ENCODE assay signal across 26 mouse cellular contexts in the genomic region with DNA sequence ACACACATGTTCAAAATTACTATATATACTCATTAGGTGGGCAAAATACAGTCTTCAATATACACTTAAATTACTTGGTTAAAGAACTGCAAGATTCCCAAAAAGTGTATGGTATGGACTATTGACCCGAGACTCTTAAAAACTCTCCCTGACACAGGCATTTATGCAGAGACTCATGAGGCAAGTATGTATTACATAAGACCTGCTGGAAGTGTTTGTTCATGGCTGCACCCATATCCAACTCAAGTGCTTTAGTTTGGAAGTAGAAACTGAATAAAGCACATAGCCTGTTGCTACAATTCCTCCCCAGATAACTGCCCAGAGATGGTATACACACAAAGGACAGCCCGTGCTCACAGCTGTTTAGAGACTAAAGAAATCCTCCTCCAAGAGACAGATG.
DNase-seq lines count a peak whose midpoint lies in the region; ATAC-seq lines count a peak whose summit lies in the region.
"Had no signal": no experiment of that assay in that cellular context is flagged by ENCODE, and none has a peak within 500 bp of the region (broad histone marks: within the 10 kb centered on the region; RNA-seq: fewer than 3 reads in every experiment).

No protein-coding gene starts in this region.

- no peak overlapping the region for H3K9ac ChIP-seq in lung, embryonic 15.5 days
- no peak overlapping the region for H3K9ac ChIP-seq in heart, embryonic 12.5 days
- H3K9ac ChIP-seq: embryonic facial prominence, embryonic 12.5 days; embryonic facial prominence, embryonic 15.5 days; forebrain, postnatal 0 days; heart, embryonic 15.5 days; hindbrain, embryonic 13.5 days had no signal

- H3K27ac ChIP-seq in lung, embryonic 15.5 days = peak overlapping the region; percentile 55
- H3K27ac ChIP-seq in heart, embryonic 12.5 days (ENCODE audit: poor library complexity, severe bottlenecking) = no peak overlapping the region
- H3K27ac ChIP-seq: embryonic facial prominence, embryonic 12.5 days; embryonic facial prominence, embryonic 15.5 days; gastrocnemius, adult 2 months; heart, embryonic 15.5 days; hindbrain, embryonic 10.5 days; hindbrain, embryonic 13.5 days had no signal

- no peak overlapping the region for H3K4me2 ChIP-seq in lung, embryonic 15.5 days
- H3K4me2 ChIP-seq in heart, embryonic 12.5 days = no peak overlapping the region
- H3K4me2 ChIP-seq: embryonic facial prominence, embryonic 12.5 days; embryonic facial prominence, embryonic 15.5 days; heart, embryonic 11.5 days; heart, embryonic 15.5 days; hindbrain, embryonic 13.5 days had no signal

- 66% methylated on average over 2 of the region's 2 CpGs for WGBS in lung, embryonic 15.5 days
- WGBS in heart, embryonic 12.5 days = 88% methylated on average over 2 of the region's 2 CpGs

- 0 out of 2 replicates have a peak, but pooled peaks cover 4% of the 10 kb centered on the region for H3K36me3 ChIP-seq in lung, embryonic 15.5 days
- peaks cover 36% of the 10 kb centered on the region for H3K36me3 ChIP-seq in heart, embryonic 12.5 days

- no peaks in the 10 kb centered on the region for H3K27me3 ChIP-seq in lung, embryonic 15.5 days
- H3K27me3 ChIP-seq in heart, embryonic 12.5 days (replicated peaks) = no peaks in the 10 kb centered on the region
- H3K27me3 ChIP-seq: embryonic facial prominence, embryonic 12.5 days; embryonic facial prominence, embryonic 15.5 days; heart, embryonic 15.5 days; hindbrain, embryonic 13.5 days; Patski had no signal

- no peak for DNase-seq in lung, postnatal 10 days
- DNase-seq in 3T3-L1 (ENCODE audit: low read depth, low spot score) (peak; percentile 5), NIH3T3 (ENCODE audit: low read depth) (peak; percentile 40)
- DNase-seq: adrenal gland, postnatal 10 days; adrenal gland, postnatal 36 days; cerebellum, adult 18-20 months; cerebellum, adult 9-11 months; cerebellum, postnatal 25 days; forebrain, postnatal 0 days; gastrocnemius, adult 2 months; gastrocnemius, postnatal 14 days; heart, adult 11 months; heart, postnatal 10 days; heart, postnatal 36 days had no signal

- no peak overlapping the region for H3K4me3 ChIP-seq in lung, embryonic 15.5 days
- no peak overlapping the region for H3K4me3 ChIP-seq in heart, embryonic 12.5 days
- H3K4me3 ChIP-seq: embryonic facial prominence, embryonic 12.5 days; embryonic facial prominence, embryonic 15.5 days; gastrocnemius, adult 2 months; heart, embryonic 15.5 days; hindbrain, embryonic 10.5 days; hindbrain, embryonic 13.5 days had no signal

- no peaks in the 10 kb centered on the region for H3K9me3 ChIP-seq in lung, embryonic 15.5 days
- H3K9me3 ChIP-seq in heart, embryonic 12.5 days (replicated peaks) = no peaks in the 10 kb centered on the region
- H3K9me3 ChIP-seq: embryonic facial prominence, embryonic 12.5 days; embryonic facial prominence, embryonic 15.5 days; heart, embryonic 15.5 days; hindbrain, embryonic 10.5 days; hindbrain, embryonic 13.5 days had no signal

- 0 out of 2 replicates have a peak, but pooled peaks have one; percentile 14 for ATAC-seq in lung, embryonic 15.5 days (ENCODE audit: borderline replicate concordance, extremely low read depth, low FRiP score, low TSS enrichment)
- ATAC-seq in heart, embryonic 12.5 days (ENCODE audit: insufficient number of reproducible peaks, low FRiP score) = no peak
- no peak for ATAC-seq in megakaryocyte-erythroid progenitor cell, adult 5-6 weeks (replicated peaks; ENCODE audit: low FRiP score, low TSS enrichment, poor library complexity, severe bottlenecking)
- ATAC-seq: forebrain, embryonic 14.5 days; forebrain, postnatal 0 days; hindbrain, embryonic 16.5 days; Patski had no signal

- peaks cover 24% of the 10 kb centered on the region for H3K4me1 ChIP-seq in lung, embryonic 15.5 days
- peaks cover 19% of the 10 kb centered on the region for H3K4me1 ChIP-seq in heart, embryonic 12.5 days (replicated peaks)
- H3K4me1 ChIP-seq: embryonic facial prominence, embryonic 12.5 days; embryonic facial prominence, embryonic 15.5 days; hindbrain, embryonic 10.5 days; hindbrain, embryonic 13.5 days had no signal
